Mouse (Mus musculus) heart, adult 2 months (tissue): Measurements from ENCODE around the gene Trim28. TPM values are rescaled to one million over a fixed set of nuclear protein-coding genes. Genes with fewer than 3 reads are reported as not detected.

ENCODE experiments used
- DNase-seq, 2 experiments: peaks; one replicate each; pipeline ENCODE4 v3.0.0; 2021
- H3K27ac ChIP-seq: fragments of 200-600 bp; 2 replicates; pipeline ENCODE4 v1.8.1; 2022
- H3K27me3 ChIP-seq: fragments of 200-500 bp; 2 replicates; pipeline ENCODE4 v1.6.1; 2012; ENCODE audit warnings: mild to moderate bottlenecking, low read length, inconsistent platforms, mixed read lengths; ENCODE audit not compliant: control insufficient read depth, insufficient read depth
- H3K36me3 ChIP-seq: fragments of 200-500 bp; 2 replicates; pipeline ENCODE4 v1.6.1; 2012; ENCODE audit warnings: low read length, inconsistent platforms; ENCODE audit not compliant: control insufficient read depth, insufficient read depth
- H3K4me1 ChIP-seq: fragments of 200-500 bp; 2 replicates; pipeline ENCODE4 v1.6.1; 2011; ENCODE audit warnings: low read length; ENCODE audit not compliant: control insufficient read depth, insufficient read depth
- H3K4me3 ChIP-seq: fragments of 200-600 bp; 2 replicates; pipeline ENCODE4 v1.8.1; 2022
- H3K79me2 ChIP-seq: fragments of 200-500 bp; replicated peaks from 2 replicates; pipeline ENCODE4 v1.6.1; 2012; ENCODE audit warnings: mild to moderate bottlenecking, inconsistent platforms, low read length, moderate library complexity, mixed read lengths; ENCODE audit not compliant: control insufficient read depth, insufficient read depth
- H3K9ac ChIP-seq: fragments of 200-500 bp; 2 replicates; pipeline ENCODE4 v1.6.1; 2012; ENCODE audit warnings: low read depth, mild to moderate bottlenecking, control low read depth, inconsistent platforms, low read length, mixed read lengths
- CTCF ChIP-seq: fragments of 200-600 bp; IDR thresholded peaks from 2 replicates; pipeline ENCODE4 v1.8.1; 2022; ENCODE audit warnings: antibody characterized with exemption, mild to moderate bottlenecking, moderate library complexity
- EP300 ChIP-seq: fragments of 200-500 bp; IDR thresholded peaks from 2 replicates; pipeline ENCODE4 v1.6.1; 2011; ENCODE audit warnings: low read depth, low read length, control low read depth; ENCODE audit not compliant: insufficient read depth
- POLR2A ChIP-seq: fragments of 200-500 bp; IDR thresholded peaks from 2 replicates; pipeline ENCODE4 v1.6.1; 2011; ENCODE audit warnings: mild to moderate bottlenecking, low read depth, low read length, control low read depth; ENCODE audit not compliant: insufficient read depth
- WGBS: fragments of 180-500 bp; shearing (Covaris S2); methylation state at CpG from one replicate; pipeline ENCODE4 v1.1.7; 2018; 5-methylcytosine and 5-hydroxymethylcytosine counted together
- intact Hi-C: fragments of 180-260 bp; cut with DNase I; formaldehyde crosslinking; loops from one replicate; pipeline ENCODE4 v1.15.1; 2025
- polyA plus RNA-seq: library from polyadenylated mRNA; depleted of rRNA; stranded (reverse); fragments of >200 nt; gene quantifications from 2 replicates; pipeline ENCODE4 v1.2.3, GENCODE M21; 2012
- total RNA-seq, 2 experiments: library from RNA; stranded (reverse); gene quantifications; 2 replicates each; pipeline ENCODE4 v1.2.3; 2021

The Trim28 gene
- total and polyA plus RNA-seq, 3 experiments = 83.8 to 139 (median 86.0) TPM

- Histone ChIP-seq H3K4me1 (peaks cover 3% of the 10 kb centered on the region; the same call in 1 of the 2 replicates), H3K79me2 (no peaks in the 10 kb centered on the region), H3K27ac (peak within 1 kb of the TSS; percentile 93), H3K36me3 (no peaks in the 10 kb centered on the region), H3K4me3 (peak within 1 kb of the TSS; percentile 74), H3K9ac (peak within 1 kb of the TSS; percentile 79), H3K27me3 (no peaks in the 10 kb centered on the region)
- TF ChIP-seq EP300 = no peak
- TF ChIP-seq CTCF = no peak
- 17% methylated on average over 26 of the region's 26 CpGs for WGBS
- intact Hi-C loops = loop anchor here (1.0 kb wide), 1 partner anchor 13 kb away; no protein-coding TSS in a partner anchor
- DNase-seq = peak in 1 of 2 experiments; percentile 28
These were observed 11.3 kb downstream of the Trim28 start, which contains the start of gene Zbtb45 for GRCm38 (mm10) chr7:13010005-13010908. Zbtb45 (minus strand) TSS chr7:13010034.

GRCm38 (mm10) chr7:13013671-13014070 is 14.8 kb downstream of the Trim28 start:
- H3K79me2 ChIP-seq = no peaks in the 10 kb centered on the region
- intact Hi-C loops = no loop called here
- H3K27ac ChIP-seq = no peak overlapping the region
- DNase-seq = no peak
- no peak overlapping the region for H3K9ac ChIP-seq
- no peaks in the 10 kb centered on the region for H3K27me3 ChIP-seq
- no peaks in the 10 kb centered on the region for H3K36me3 ChIP-seq
- 62% methylated on average over 4 of the region's 4 CpGs for WGBS
- H3K4me1 ChIP-seq = peaks cover 1% of the 10 kb centered on the region; the same call in 1 of the 2 replicates
- TF ChIP-seq POLR2A (no peak), CTCF (no peak)
- no peak overlapping the region for H3K4me3 ChIP-seq

GRCm38 (mm10) chr7:13014275-13014839 is 15.4 kb downstream of the Trim28 start:
- WGBS = 39% methylated on average over 6 of the region's 6 CpGs
- H3K79me2 ChIP-seq = no peaks in the 10 kb centered on the region
- no peak for TF ChIP-seq POLR2A
- no peak for TF ChIP-seq CTCF
- TF ChIP-seq EP300 = no peak
- no peak overlapping the region for H3K27ac ChIP-seq
- H3K9ac ChIP-seq = no peak overlapping the region
- H3K36me3 ChIP-seq = no peaks in the 10 kb centered on the region
- DNase-seq = no peak
- H3K4me1 ChIP-seq = peaks cover 1% of the 10 kb centered on the region; the same call in 1 of the 2 replicates
- intact Hi-C loops = no loop called here
- no peak overlapping the region for H3K4me3 ChIP-seq
- H3K27me3 ChIP-seq = no peaks in the 10 kb centered on the region

- TF ChIP-seq EP300 = no peak
- TF ChIP-seq POLR2A = no peak
- no peak for TF ChIP-seq CTCF
- intact Hi-C loops = no loop called here
- no peaks in the 10 kb centered on the region for H3K27me3 ChIP-seq
- no peak overlapping the region for H3K4me3 ChIP-seq
- no peaks in the 10 kb centered on the region for H3K79me2 ChIP-seq
- H3K9ac ChIP-seq = no peak overlapping the region
- no peak for DNase-seq
- H3K27ac ChIP-seq = no peak overlapping the region
- 81% methylated on average over 1 of the region's 1 CpGs for WGBS
- no peaks in the 10 kb centered on the region for H3K36me3 ChIP-seq
- H3K4me1 ChIP-seq = peaks cover under 1% of the 10 kb centered on the region; the same call in 1 of the 2 replicates
These were observed 16.3 kb downstream of the Trim28 start for GRCm38 (mm10) chr7:13015217-13015616.

GRCm38 (mm10) chr7:13022773-13023535 is 24.0 kb downstream of the Trim28 start:
- Histone ChIP-seq H3K4me1 (peaks cover 6% of the 10 kb centered on the region), H3K4me3 (peak overlapping the region; percentile 100), H3K27me3 (no peaks in the 10 kb centered on the region), H3K36me3 (peaks cover 9% of the 10 kb centered on the region), H3K27ac (peak overlapping the region; percentile 98; the same call in 1 of the 2 replicates), H3K79me2 (peaks cover 1% of the 10 kb centered on the region), H3K9ac (peak overlapping the region; percentile 62)
- intact Hi-C loops = loop anchor here (1.0 kb wide), 1 partner anchor 13 kb away; the partner anchor contains the start of gene Zbtb45
- DNase-seq = peak; percentile 64 to 84
- TF ChIP-seq EP300 (no peak), CTCF (no peak), POLR2A (no peak)
- WGBS = 8% methylated on average over 31 of the region's 31 CpGs
